In genomic region chr8:84840248-84840999, GRCm38 (mm10) we compare ENCODE assay signal across 8 mouse cellular contexts. TPM values are rescaled to one million over a fixed set of nuclear protein-coding genes. Genes with fewer than 3 reads are reported as not detected.
A peak's percentile ranks its signal among the peaks of the same experiment; 100 is the strongest.
DNase-seq lines count a peak whose midpoint lies in the region; ATAC-seq lines count a peak whose summit lies in the region.

Gene Rad23a, minus strand, starts transcription at chr8:84840665.

- H3K9ac ChIP-seq in hindbrain, embryonic 14.5 days, result peak within 1 kb of the TSS; percentile 92

- H3K9me3 ChIP-seq in hindbrain, embryonic 14.5 days (ENCODE audit: control insufficient read depth, low read length), result no peaks in the 10 kb centered on the region

- DNase-seq in R1 (ENCODE audit: low read depth, low spot score), result peak; percentile 98
- DNase-seq in cerebellum, postnatal 25 days, result peak; percentile 93 to 95
- DNase-seq in frontal cortex, postnatal 25 days (ENCODE audit: low spot score in 2 of 2), result peak; percentile 81 to 84
- peak; percentile 97 for DNase-seq in hindbrain, embryonic 14.5 days (ENCODE audit: low spot score)
- DNase-seq in layer of hippocampus, postnatal 36 days, result peak; percentile 90 to 91
- DNase-seq in lung, postnatal 36 days, result peak; percentile 94
- peak; percentile 97 for DNase-seq in retina, postnatal 1 day
- peak; percentile 75 to 84 for DNase-seq in urinary bladder, adult 18-20 months (ENCODE audit: low spot score in 2 of 2)

- peaks cover 24% of the 10 kb centered on the region for H3K4me1 ChIP-seq in hindbrain, embryonic 14.5 days (replicated peaks; ENCODE audit: control insufficient read depth, insufficient read depth, low read length)

- H3K4me2 ChIP-seq in hindbrain, embryonic 14.5 days (replicated peaks), result peak within 1 kb of the TSS; percentile 76

- H3K4me3 ChIP-seq in hindbrain, embryonic 14.5 days (replicated peaks; ENCODE audit: low read length), result peak within 1 kb of the TSS; percentile 89

- H3K27me3 ChIP-seq in hindbrain, embryonic 14.5 days (ENCODE audit: control insufficient read depth, insufficient read depth, low read length), result no peaks in the 10 kb centered on the region

- ATAC-seq in hindbrain, embryonic 14.5 days (ENCODE audit: low FRiP score), result peak; percentile 95

- peaks cover 83% of the 10 kb centered on the region for H3K36me3 ChIP-seq in hindbrain, embryonic 14.5 days (replicated peaks; ENCODE audit: control insufficient read depth, insufficient read depth)

- peak within 1 kb of the TSS; percentile 89 for H3K27ac ChIP-seq in hindbrain, embryonic 14.5 days

- under 1% methylated on average over 41 of the region's 55 CpGs for WGBS in hindbrain, embryonic 14.5 days

RNA-seq across cellular contexts. Expression of gene Rad23a, which starts in this region (rescaled TPM):
- polyA plus RNA-seq in hindbrain, embryonic 14.5 days (2014; fragmentation: Nextera tagmentation; extraction: Ambion mirVana), result 75.7 and 81.1 TPM in 2 replicates
- 10 to 100 TPM; 67.9 to 68.5 TPM for total RNA-seq in layer of hippocampus, postnatal 36 days (2021)

Comparison
In these comparisons a context has a peak if more than half of its experiments do, and no peak if none do; other contexts are left out.
1. Peak in every context shown above with its lines: DNase-seq, ATAC-seq, H3K4me3 ChIP-seq and H3K27ac ChIP-seq.